Mouse (Mus musculus) embryo, embryonic 11.5 days (tissue): ENCODE results near the gene Boc.

ENCODE experiments used
- DNase-seq: peaks from one replicate; pipeline ENCODE4 v3.0.0-alpha.2; 2012; ENCODE audit warnings: low read depth, low spot score

Boc gene

GRCm38 (mm10) chr16:44552726-44553125 lies 6.0 kb downstream of the Boc start:
- no peak for DNase-seq

GRCm38 (mm10) chr16:44552036-44552435 lies 6.7 kb downstream of the Boc start:
- DNase-seq, result no peak

DNA sequence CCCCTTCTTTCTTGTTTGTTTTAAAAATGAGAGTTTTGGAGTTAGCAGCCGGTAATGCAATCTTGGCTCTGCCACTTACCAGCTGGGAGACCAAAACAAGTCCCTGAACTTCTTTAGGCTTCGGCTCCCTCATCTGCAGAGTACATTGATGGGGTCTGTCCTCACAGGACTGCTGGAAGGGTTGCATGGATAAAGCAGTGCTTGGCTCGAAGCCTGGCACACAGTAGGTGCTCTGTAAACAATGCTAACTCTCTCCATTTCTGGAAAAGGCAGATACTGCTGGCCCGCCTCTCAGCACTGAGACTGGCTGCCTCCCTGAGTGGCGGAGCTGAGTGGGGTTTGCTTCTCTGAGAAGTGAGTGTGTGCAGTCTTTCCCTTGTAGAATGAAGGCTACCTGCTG lies 7.2 kb downstream of the Boc start:
- DNase-seq, result no peak

- no peak for DNase-seq
Observed at GRCm38 (mm10) chr16:44550843-44551242, 7.9 kb downstream of the Boc start.

GRCm38 (mm10) chr16:44549867-44550679 lies 8.6 kb downstream of the Boc start:
- DNase-seq, result no peak

- DNase-seq, result no peak
Observed at GRCm38 (mm10) chr16:44549381-44549780, 9.3 kb downstream of the Boc start.

DNA sequence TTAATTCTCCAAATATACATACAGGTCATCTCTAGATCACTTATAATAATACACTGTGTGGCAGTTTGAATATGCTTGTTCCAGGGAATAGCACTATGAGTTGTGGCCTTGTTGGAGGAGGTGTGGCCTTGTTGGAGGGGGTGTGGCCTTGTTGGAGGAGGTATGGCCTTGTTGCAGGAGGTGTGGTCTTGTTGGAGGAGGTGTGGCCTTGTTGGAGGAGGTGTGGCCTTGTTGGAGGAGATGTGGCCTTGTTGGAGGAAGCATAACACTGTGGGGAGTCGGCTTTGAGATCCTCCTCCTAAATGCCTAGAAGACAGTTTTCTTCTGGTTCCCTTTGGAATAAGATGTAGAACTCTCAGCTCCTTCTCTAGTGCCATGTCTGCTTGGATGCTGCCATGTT lies 10.7 kb downstream of the Boc start:
- DNase-seq, result no peak

- no peak for DNase-seq
Observed at GRCm38 (mm10) chr16:44546831-44547230, 11.9 kb downstream of the Boc start.

DNA sequence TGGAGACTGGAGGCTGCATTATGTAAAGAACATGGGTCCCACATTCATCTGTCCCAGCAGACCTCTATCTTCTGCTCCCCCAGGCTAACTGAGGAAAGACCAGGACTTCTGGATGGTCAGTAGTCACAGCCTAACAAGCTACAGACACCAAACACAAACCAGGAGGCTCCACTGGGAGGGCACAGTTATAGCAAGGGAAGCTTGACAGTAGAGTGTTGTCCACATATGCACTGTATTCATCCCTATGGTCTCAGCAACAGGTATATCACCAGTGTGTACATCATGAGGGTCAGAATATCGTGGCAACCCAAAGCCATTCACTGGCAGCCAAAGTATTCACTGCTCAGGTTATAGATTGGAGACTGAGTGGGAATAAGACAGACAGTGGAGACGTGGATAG lies 12.8 kb downstream of the Boc start:
- no peak for DNase-seq

- no peak for DNase-seq
Observed at GRCm38 (mm10) chr16:44545153-44545552, 13.5 kb downstream of the Boc start.

GRCm38 (mm10) chr16:44543098-44543497 lies 15.6 kb downstream of the Boc start:
- no peak for DNase-seq

- DNase-seq, result no peak
Observed at GRCm38 (mm10) chr16:44542029-44542690, 16.5 kb downstream of the Boc start.

GRCm38 (mm10) chr16:44539611-44540010 lies 19.1 kb downstream of the Boc start:
- DNase-seq, result no peak

DNA sequence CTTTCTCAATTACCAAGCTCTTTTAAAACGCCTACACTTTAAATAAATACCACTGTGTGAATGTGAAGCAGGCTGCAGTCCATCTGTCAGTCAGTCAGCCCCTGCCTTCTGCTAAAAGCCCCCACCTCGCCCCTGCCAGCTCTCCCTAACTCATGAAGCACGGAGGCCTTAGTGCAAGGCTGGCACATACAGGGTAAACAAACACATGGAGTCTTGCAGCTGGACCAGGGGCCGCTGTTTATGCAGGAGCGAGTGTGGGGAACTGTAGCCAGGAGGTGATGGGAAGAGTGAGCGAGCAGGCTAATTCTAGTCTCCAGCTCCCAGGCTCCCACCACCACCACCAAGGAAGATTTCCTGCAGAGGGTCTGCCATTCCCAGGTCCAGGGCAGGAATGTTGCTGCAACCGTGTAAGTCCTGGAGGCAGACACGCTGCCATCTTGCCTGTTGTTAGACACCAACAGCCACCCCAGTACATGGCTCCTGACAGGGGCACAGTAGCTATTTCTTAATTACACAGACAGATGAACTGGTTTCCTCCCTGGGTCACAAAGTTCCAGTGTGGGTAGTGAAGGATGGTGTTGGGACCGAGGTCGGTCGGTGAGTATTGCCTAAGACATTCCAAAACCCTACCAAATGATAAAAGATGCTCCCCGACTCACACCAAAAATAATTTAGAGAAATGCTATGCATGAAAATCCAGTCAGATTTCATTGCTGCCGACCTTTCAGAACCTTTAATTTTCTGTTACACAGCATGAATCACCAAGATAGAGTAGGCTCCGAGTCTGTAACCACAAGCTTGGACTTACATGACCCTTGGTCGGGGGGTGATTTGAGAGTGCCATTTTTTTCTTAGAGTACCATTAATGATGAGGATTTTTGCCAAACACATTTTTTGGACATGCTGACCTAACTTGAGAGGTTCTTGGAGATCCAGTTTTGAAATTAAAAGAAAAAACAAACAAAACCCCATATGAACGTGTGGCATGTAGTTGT lies 20.0 kb downstream of the Boc start:
- DNase-seq, result no peak

GRCm38 (mm10) chr16:44534122-44534521 lies 24.6 kb downstream of the Boc start:
- DNase-seq, result no peak

DNA sequence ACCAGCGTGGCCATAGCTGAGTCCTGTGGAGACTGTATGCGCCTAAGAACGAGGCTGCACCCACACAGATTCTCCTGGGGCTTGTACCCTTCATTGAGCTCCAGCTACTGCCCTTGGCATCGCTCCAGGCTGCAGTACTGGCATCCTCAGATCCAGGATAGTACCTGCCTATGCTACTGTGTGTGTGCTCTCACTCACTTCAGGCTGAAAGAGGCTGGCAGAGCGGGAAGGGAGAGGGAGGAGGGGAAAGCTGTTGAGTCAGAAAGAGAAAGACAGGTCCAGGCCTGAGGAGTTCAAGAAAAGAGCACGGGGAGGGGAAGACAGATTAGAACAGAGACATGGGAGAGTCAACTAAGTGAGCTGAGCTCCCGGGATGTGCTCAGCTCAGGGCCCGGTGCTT lies 25.2 kb downstream of the Boc start:
- no peak for DNase-seq

GRCm38 (mm10) chr16:44532851-44533250 lies 25.8 kb downstream of the Boc start:
- no peak for DNase-seq

GRCm38 (mm10) chr16:44531239-44531797 lies 27.4 kb downstream of the Boc start:
- no peak for DNase-seq

- peak; percentile 72 for DNase-seq
Observed at GRCm38 (mm10) chr16:44530829-44531228, 27.9 kb downstream of the Boc start.

DNA sequence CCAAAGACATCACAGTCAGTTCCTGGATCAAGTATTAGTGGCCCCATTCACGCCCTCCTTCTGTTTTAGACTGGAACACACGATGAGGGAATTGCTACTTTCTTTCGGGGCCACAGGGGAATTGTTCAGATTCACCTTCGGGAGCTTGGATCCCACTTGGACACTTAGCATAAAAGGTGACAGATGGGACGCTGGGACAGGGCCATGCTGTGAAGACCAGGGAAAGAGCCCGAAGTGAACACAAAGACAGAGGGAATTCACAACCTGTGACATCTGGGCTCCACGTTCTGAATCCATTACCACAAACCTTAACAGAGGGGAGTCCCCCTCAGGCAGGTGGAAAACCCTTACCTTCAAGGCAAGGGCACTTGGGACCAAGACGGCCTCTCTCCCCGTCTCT lies 28.5 kb downstream of the Boc start:
- DNase-seq, result no peak

- DNase-seq, result no peak
Observed at GRCm38 (mm10) chr16:44529691-44530090, 29.0 kb downstream of the Boc start.

DNA sequence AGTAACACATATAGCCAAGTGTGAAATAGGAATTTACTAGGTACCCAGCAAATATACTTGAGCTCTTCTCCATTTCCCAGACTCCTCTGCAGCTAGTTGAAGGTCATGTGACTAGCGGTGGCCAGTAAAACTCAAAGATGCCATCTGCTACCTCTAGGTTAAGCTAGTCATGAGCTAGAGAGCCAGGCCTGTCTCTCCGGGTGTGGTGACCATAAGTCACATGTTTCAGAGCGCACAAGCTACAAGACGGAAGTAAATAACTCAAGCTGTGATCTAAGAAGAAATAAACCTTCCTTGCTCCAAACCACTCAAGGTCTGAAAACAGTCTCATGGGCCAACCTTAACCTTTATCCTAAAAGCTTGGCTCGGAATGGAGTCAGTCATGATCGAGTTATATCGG lies 29.7 kb downstream of the Boc start:
- DNase-seq, result no peak
